Mouse (Mus musculus): ENCODE data around the gene Ago4.
"Not testable (repeated sequence)": the region's sequence is repeated elsewhere in the genome, so short reads cannot be mapped to it uniquely, and the experiment has no call there.

The Ago4 gene

GRCm38 (mm10) chr4:126532827-126533728 is at the start of gene Ago4:
Ago4 (minus strand) TSS chr4:126533472.
- in situ Hi-C loops (cut with MboI): no loop called here

- in situ Hi-C loops (cut with MboI): no loop called here
These were observed 45.8 kb upstream of the Ago4 start for GRCm38 (mm10) chr4:126579077-126579476.

- in situ Hi-C loops (cut with MboI): no loop called here
These were observed 44.6 kb upstream of the Ago4 start for GRCm38 (mm10) chr4:126577920-126578319.

DNA sequence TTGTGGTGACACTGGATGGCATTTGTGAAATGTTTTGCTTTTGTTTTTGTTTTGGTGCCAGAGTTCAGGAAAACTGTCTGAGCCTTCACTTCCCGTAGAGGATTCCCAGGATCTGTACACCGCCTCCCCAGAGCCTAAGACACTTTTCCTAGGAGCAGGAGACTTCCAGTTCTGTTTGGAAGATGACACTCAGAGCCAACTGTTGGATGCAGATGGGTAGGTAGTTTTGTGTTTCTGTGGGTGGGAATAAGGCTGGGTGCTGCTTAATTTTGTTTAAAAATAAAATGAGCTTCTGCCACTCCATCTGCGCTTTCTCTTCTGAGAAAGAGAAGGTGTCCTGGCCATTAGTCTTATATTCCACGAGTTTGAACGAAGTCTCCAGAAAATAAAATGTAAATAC is 43.0 kb upstream of the Ago4 start:
- in situ Hi-C loops (cut with MboI): no loop called here

DNA sequence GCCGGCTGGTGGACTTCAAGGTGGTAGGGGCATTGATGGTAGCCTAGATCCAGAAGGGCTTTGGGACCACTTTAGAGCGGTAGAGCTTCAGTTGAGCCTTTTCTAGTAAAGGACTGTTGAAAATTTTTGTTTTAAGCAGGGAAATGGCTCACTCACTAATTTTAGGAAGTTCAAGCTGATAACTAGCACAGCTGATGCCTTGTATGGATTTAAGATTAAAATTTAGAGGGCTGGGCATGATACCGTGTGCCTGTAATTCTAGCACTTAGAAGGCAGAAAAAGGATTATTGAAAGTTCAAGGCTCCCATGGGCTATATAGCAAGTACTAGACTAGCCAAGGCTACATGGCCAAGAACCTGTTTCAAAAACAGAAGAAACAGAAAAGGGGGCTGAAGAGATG is 36.5 kb upstream of the Ago4 start:
- in situ Hi-C loops (cut with MboI): no loop called here

GRCm38 (mm10) chr4:126567243-126567642 is 34.0 kb upstream of the Ago4 start:
- in situ Hi-C loops (cut with MboI): no loop called here

DNA sequence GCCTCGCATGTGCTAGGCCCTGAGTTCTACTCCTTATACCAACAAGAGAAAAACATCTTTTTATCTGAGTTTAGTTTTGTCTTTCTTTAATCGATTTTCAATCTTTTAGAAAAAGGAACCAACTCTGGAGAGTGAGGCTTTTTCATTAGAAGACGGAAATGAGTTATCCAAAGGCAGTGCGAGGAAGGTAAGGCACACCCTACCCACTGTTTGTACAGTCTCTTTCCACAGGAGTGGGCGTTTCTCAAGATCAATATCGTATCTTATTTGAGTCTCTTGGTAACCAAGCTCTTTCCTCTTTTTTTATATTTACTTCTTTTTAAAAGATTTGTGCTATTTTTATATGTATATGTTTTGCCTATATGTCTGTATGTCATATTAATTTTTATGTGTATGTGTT is 30.5 kb upstream of the Ago4 start:
- in situ Hi-C loops (cut with MboI): no loop called here

GRCm38 (mm10) chr4:126556809-126557711 is 23.8 kb upstream of the Ago4 start, which contains the start of gene Clspn:
Clspn (plus strand) TSS chr4:126556935.
- in situ Hi-C loops (cut with MboI): loop anchor here (10.0 kb wide), 1 partner anchor 188 kb away; no protein-coding TSS in a partner anchor

- in situ Hi-C loops (cut with MboI): loop anchor here (10.0 kb wide), 1 partner anchor 190 kb away; no protein-coding TSS in a partner anchor
These were observed 21.2 kb upstream of the Ago4 start for GRCm38 (mm10) chr4:126554462-126554861.

DNA sequence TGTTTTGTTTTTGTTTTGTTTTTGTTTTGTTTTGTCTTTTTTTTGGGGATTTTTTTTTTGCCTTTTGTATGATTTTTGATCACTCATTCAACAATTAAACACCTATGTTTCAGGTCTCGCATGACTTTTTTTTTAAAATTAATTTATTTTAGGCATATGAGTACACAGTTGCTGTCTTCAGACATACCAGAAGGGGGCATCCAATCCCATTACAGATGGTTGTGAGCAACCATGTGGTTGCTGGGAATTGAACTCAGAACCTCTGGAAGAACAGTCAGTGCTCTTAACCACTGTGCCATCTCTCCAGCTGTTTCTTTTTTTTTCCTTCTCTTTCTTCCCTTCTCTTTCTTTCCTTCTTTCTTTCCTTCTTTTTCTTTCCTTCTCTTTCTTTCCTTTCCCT is 20.4 kb upstream of the Ago4 start:
- in situ Hi-C loops (cut with MboI): loop anchor here (10.0 kb wide), 1 partner anchor 191 kb away; no protein-coding TSS in a partner anchor

GRCm38 (mm10) chr4:126553105-126553504 is 19.8 kb upstream of the Ago4 start:
- in situ Hi-C loops (cut with MboI): loop anchor here (10.0 kb wide), 1 partner anchor 192 kb away; no protein-coding TSS in a partner anchor

GRCm38 (mm10) chr4:126552136-126552535 is 18.9 kb upstream of the Ago4 start:
- in situ Hi-C loops (cut with MboI): loop anchor here (10.0 kb wide), 1 partner anchor 193 kb away; no protein-coding TSS in a partner anchor

DNA sequence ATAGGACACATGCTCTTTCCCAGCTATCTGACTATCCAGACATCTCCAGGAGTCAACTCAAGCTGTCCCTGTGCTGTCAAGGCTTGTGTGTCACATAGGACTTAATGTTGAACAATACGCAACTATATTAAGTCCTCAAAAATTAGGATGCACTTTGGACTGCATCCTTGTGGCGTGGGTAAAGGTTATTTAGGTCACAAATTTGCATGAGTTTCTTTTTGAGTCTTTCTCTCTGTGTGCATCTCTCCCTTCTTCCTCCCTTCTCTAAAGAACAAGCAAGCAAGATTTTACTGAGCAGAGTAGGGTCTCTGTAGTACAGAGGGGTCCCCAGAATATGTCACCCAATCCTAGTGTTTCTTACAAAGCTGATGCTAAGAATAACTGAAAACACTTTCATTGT is 12.9 kb upstream of the Ago4 start:
- in situ Hi-C loops (cut with MboI): no loop called here

DNA sequence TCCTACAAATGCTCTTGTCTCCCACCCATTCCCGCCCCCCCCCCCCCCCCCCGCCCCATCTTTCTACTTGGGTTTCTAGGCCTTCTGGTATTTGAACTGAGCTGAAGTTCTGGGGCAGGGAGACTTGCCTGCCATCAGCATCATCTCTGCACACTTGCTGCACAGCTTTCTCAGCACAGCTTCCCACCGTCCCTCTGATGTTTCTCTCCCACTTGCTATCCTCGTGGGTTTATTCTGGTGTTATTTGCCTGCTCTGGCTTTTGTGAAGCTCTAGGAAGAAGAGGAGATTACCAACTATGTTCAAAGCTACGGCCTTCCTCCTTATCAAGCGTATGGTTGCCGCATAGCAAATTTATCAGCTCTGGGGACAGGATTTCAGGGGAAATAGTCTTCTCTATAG is 12.4 kb upstream of the Ago4 start:
- in situ Hi-C loops (cut with MboI): no loop called here

GRCm38 (mm10) chr4:126545016-126545415 is 11.7 kb upstream of the Ago4 start:
- in situ Hi-C loops (cut with MboI): no loop called here

- in situ Hi-C loops (cut with MboI): no loop called here
These were observed 9.6 kb upstream of the Ago4 start for GRCm38 (mm10) chr4:126542838-126543237.

DNA sequence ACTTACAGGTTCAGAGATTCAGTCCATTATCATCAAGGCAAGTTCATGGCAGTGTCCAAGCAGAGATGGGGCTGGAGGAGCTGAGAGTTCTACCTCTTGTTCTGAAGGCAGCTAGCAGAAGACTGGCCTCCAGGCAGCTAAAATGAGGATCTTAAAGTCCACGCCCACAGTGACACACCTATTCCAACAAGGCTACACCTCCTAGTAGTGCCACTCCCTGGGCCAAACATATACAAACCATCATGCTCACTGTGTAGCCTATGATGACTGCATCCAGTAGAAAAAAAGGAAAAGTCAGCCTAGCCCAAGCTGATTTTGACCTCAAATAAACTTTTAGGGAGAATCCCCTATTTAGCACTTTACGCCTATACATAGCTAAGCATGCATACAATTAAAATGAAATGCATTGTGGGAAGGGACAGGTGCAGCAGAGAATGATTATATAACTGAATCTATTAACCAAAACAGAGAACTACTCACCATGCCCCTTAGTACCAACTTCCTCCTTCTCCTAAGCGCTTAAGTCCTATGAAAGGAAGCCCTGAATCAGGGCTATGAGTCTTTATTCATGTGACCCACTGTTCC is 7.3 kb upstream of the Ago4 start:
- in situ Hi-C loops (cut with MboI): no loop called here

GRCm38 (mm10) chr4:126536865-126537264 is 3.6 kb upstream of the Ago4 start:
- in situ Hi-C loops (cut with MboI): no loop called here

- in situ Hi-C loops (cut with MboI): not testable (repeated sequence)
These were observed 2.4 kb upstream of the Ago4 start for GRCm38 (mm10) chr4:126535631-126536030.

- in situ Hi-C loops (cut with MboI): no loop called here
These were observed 428 bp upstream of the Ago4 start for GRCm38 (mm10) chr4:126533729-126534070.

- in situ Hi-C loops (cut with MboI): no loop called here
These were observed 980 bp downstream of the Ago4 start for GRCm38 (mm10) chr4:126532292-126532691.

- in situ Hi-C loops (cut with MboI): no loop called here
These were observed 6.4 kb downstream of the Ago4 start for GRCm38 (mm10) chr4:126526828-126527227.

All from mature B cell (primary cell).